Mouse (Mus musculus) spleen, postnatal 14 days (tissue): ENCODE results near the gene Unc5cl.

ENCODE experiments used
- DNase-seq, 2 experiments: peaks; one replicate each; pipeline ENCODE4 v3.0.0; 2021 to 2022; ENCODE audit warnings: low spot score in 2 of 2

The Unc5cl gene

GRCm38 (mm10) chr17:48454688-48455087, at the start of gene Unc5cl:
Unc5cl (plus strand) TSS chr17:48454901.
- no peak for DNase-seq

- DNase-seq, result no peak
Measured at GRCm38 (mm10) chr17:48407154-48407553, 47.5 kb upstream of the Unc5cl start.

GRCm38 (mm10) chr17:48407910-48408525, 46.7 kb upstream of the Unc5cl start:
- DNase-seq, result no peak

GRCm38 (mm10) chr17:48408526-48409291, 46.0 kb upstream of the Unc5cl start:
- DNase-seq, result peak; percentile 76 to 82

- peak; percentile 100 for DNase-seq
Measured at GRCm38 (mm10) chr17:48409380-48410298, 45.1 kb upstream of the Unc5cl start, which contains the start of the genes Nfya and Oard1. Nfya (minus strand) TSS chr17:48409906. Oard1 (plus strand) TSS chr17:48410014.

- DNase-seq, result no peak
Measured at GRCm38 (mm10) chr17:48410299-48410785, 44.4 kb upstream of the Unc5cl start.

- DNase-seq, result no peak
Measured at GRCm38 (mm10) chr17:48411241-48411640, 43.5 kb upstream of the Unc5cl start.

GRCm38 (mm10) chr17:48416011-48416410, 38.7 kb upstream of the Unc5cl start:
- no peak for DNase-seq

- DNase-seq, result peak; percentile 44 to 65
Measured at GRCm38 (mm10) chr17:48416425-48417195, 38.1 kb upstream of the Unc5cl start.

GRCm38 (mm10) chr17:48417521-48417920, 37.2 kb upstream of the Unc5cl start:
- no peak for DNase-seq

- DNase-seq, result no peak
Measured at GRCm38 (mm10) chr17:48418174-48418573, 36.5 kb upstream of the Unc5cl start.

GRCm38 (mm10) chr17:48418781-48419180, 35.9 kb upstream of the Unc5cl start:
- DNase-seq, result no peak

GRCm38 (mm10) chr17:48419571-48419970, 35.1 kb upstream of the Unc5cl start:
- DNase-seq, result no peak

GRCm38 (mm10) chr17:48424237-48424636, 30.5 kb upstream of the Unc5cl start:
- no peak for DNase-seq

GRCm38 (mm10) chr17:48425823-48426612, 28.7 kb upstream of the Unc5cl start:
- DNase-seq, result peak; percentile 28 to 44

- no peak for DNase-seq
Measured at GRCm38 (mm10) chr17:48426991-48427750, 27.5 kb upstream of the Unc5cl start.

- peak; percentile 29 to 50 for DNase-seq
Measured at GRCm38 (mm10) chr17:48427852-48428530, 26.7 kb upstream of the Unc5cl start.

GRCm38 (mm10) chr17:48430394-48430793, 24.3 kb upstream of the Unc5cl start:
- DNase-seq, result no peak

- no peak for DNase-seq
Measured at GRCm38 (mm10) chr17:48431054-48431453, 23.6 kb upstream of the Unc5cl start.
